ENCODE assay signal across 22 mouse cellular contexts in the genomic region with DNA sequence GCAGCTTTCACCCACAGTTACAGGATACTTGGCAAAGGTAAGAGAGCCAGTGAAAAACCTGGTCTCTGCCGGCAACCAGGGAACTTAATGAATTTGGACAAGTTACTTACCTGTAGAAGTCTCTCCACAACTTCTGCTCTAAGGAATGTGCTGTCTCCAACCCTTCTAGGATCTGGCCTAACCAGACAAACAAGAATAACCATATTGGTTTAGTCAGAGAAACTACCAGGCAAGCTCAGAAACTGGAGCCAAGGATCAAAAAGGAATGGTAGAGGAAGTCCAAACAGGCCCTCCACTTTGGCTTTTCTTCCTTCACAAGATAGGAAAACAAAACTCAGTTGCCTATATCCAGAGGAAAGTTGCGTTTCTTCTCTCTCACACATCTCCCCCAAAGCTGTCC. TPM values are rescaled to one million over a fixed set of nuclear protein-coding genes. Genes with fewer than 3 reads are reported as not detected.
DNase-seq lines count a peak whose midpoint lies in the region; ATAC-seq and TF ChIP-seq lines count a peak whose summit lies in the region.
"Had no signal": no experiment of that assay in that cellular context is flagged by ENCODE, and none has a peak within 500 bp of the region (broad histone marks: within the 10 kb centered on the region; RNA-seq: fewer than 3 reads in every experiment).

No protein-coding gene starts in this region.

- H3K27me3 ChIP-seq in embryonic facial prominence, embryonic 14.5 days (replicated peaks; ENCODE audit: control insufficient read depth, insufficient read depth, low read length) = no peaks in the 10 kb centered on the region
- H3K27me3 ChIP-seq in embryonic facial prominence, embryonic 10.5 days (replicated peaks; ENCODE audit: low read depth, poor library complexity, severe bottlenecking) = no peaks in the 10 kb centered on the region
- H3K27me3 ChIP-seq in limb, embryonic 15.5 days = no peaks in the 10 kb centered on the region
- H3K27me3 ChIP-seq in limb, embryonic 10.5 days (ENCODE audit: low read depth, poor library complexity, severe bottlenecking) = no peaks in the 10 kb centered on the region
- H3K27me3 ChIP-seq in stomach, postnatal 0 days (ENCODE audit: control insufficient read depth, insufficient read depth, low read length) = no peaks in the 10 kb centered on the region
- H3K27me3 ChIP-seq: embryonic facial prominence, embryonic 12.5 days; forebrain, embryonic 12.5 days had no signal

- TF ChIP-seq CTCF in stomach, postnatal 0 days (IDR thresholded peaks at IDR 0.05; ENCODE audit: low read depth) = no peak

- ATAC-seq in embryonic facial prominence, embryonic 14.5 days (ENCODE audit: low read depth) = no peak
- no peak for ATAC-seq in limb, embryonic 15.5 days (ENCODE audit: insufficient number of reproducible peaks, low FRiP score, low TSS enrichment, low read depth)
- ATAC-seq in stomach, postnatal 0 days (ENCODE audit: low FRiP score, low TSS enrichment) = no peak
- ATAC-seq: CD4-positive, CD25-positive, alpha-beta regulatory T cell, adult 4 months; forebrain, embryonic 14.5 days; forebrain, embryonic 16.5 days had no signal

- no peak for TF ChIP-seq EP300 in stomach, postnatal 0 days (optimal IDR thresholded peaks at IDR 0.05)

- H3K4me2 ChIP-seq in embryonic facial prominence, embryonic 14.5 days (ENCODE audit: low read depth, low read length) = no peak overlapping the region
- no peak overlapping the region for H3K4me2 ChIP-seq in limb, embryonic 15.5 days
- no peak overlapping the region for H3K4me2 ChIP-seq in stomach, postnatal 0 days (replicated peaks; ENCODE audit: low read depth)
- H3K4me2 ChIP-seq: embryonic facial prominence, embryonic 12.5 days; forebrain, embryonic 12.5 days had no signal

- H3K4me3 ChIP-seq in embryonic facial prominence, embryonic 14.5 days (ENCODE audit: low read depth, low read length) = no peak overlapping the region
- no peak overlapping the region for H3K4me3 ChIP-seq in embryonic facial prominence, embryonic 10.5 days
- no peak overlapping the region for H3K4me3 ChIP-seq in limb, embryonic 15.5 days
- no peak overlapping the region for H3K4me3 ChIP-seq in limb, embryonic 10.5 days
- H3K4me3 ChIP-seq in stomach, postnatal 0 days (ENCODE audit: low read depth, low read length) = no peak overlapping the region
- H3K4me3 ChIP-seq: embryonic facial prominence, embryonic 12.5 days; forebrain, embryonic 10.5 days; forebrain, embryonic 12.5 days had no signal

- no peaks in the 10 kb centered on the region for H3K4me1 ChIP-seq in embryonic facial prominence, embryonic 14.5 days (ENCODE audit: control insufficient read depth, insufficient read depth, low read length)
- no peaks in the 10 kb centered on the region for H3K4me1 ChIP-seq in embryonic facial prominence, embryonic 10.5 days
- H3K4me1 ChIP-seq in limb, embryonic 15.5 days = no peaks in the 10 kb centered on the region
- no peaks in the 10 kb centered on the region for H3K4me1 ChIP-seq in limb, embryonic 10.5 days
- no peaks in the 10 kb centered on the region for H3K4me1 ChIP-seq in stomach, postnatal 0 days (replicated peaks; ENCODE audit: control insufficient read depth, insufficient read depth)
- H3K4me1 ChIP-seq: embryonic facial prominence, embryonic 12.5 days; forebrain, embryonic 10.5 days; forebrain, embryonic 12.5 days had no signal

- no peaks in the 10 kb centered on the region for H3K9me3 ChIP-seq in embryonic facial prominence, embryonic 14.5 days (ENCODE audit: control insufficient read depth, low read length)
- no peaks in the 10 kb centered on the region for H3K9me3 ChIP-seq in embryonic facial prominence, embryonic 10.5 days
- H3K9me3 ChIP-seq in limb, embryonic 15.5 days = no peaks in the 10 kb centered on the region
- H3K9me3 ChIP-seq in limb, embryonic 10.5 days (replicated peaks) = no peaks in the 10 kb centered on the region
- no peaks in the 10 kb centered on the region for H3K9me3 ChIP-seq in stomach, postnatal 0 days (ENCODE audit: control insufficient read depth, low read length)
- H3K9me3 ChIP-seq: embryonic facial prominence, embryonic 12.5 days; forebrain, embryonic 10.5 days; forebrain, embryonic 12.5 days had no signal

- H3K36me3 ChIP-seq in embryonic facial prominence, embryonic 14.5 days (ENCODE audit: control insufficient read depth, insufficient read depth, low read length) = no peaks in the 10 kb centered on the region
- no peaks in the 10 kb centered on the region for H3K36me3 ChIP-seq in embryonic facial prominence, embryonic 10.5 days (replicated peaks)
- no peaks in the 10 kb centered on the region for H3K36me3 ChIP-seq in limb, embryonic 15.5 days
- H3K36me3 ChIP-seq in limb, embryonic 10.5 days = no peaks in the 10 kb centered on the region
- no peaks in the 10 kb centered on the region for H3K36me3 ChIP-seq in stomach, postnatal 0 days (ENCODE audit: control insufficient read depth, insufficient read depth, low read length)
- H3K36me3 ChIP-seq: embryonic facial prominence, embryonic 12.5 days; forebrain, embryonic 10.5 days; forebrain, embryonic 12.5 days; G1E had no signal

- 81% methylated on average over 2 of the region's 2 CpGs for WGBS in embryonic facial prominence, embryonic 14.5 days
- 86% methylated on average over 2 of the region's 2 CpGs for WGBS in embryonic facial prominence, embryonic 10.5 days
- WGBS in limb, embryonic 15.5 days = 70% methylated on average over 2 of the region's 2 CpGs
- WGBS in limb, embryonic 10.5 days = 85% methylated on average over 2 of the region's 2 CpGs
- 69% methylated on average over 2 of the region's 2 CpGs for WGBS in stomach, postnatal 0 days

- H3K9ac ChIP-seq in embryonic facial prominence, embryonic 14.5 days (ENCODE audit: low read depth, low read length) = no peak overlapping the region
- H3K9ac ChIP-seq in limb, embryonic 15.5 days = no peak overlapping the region
- H3K9ac ChIP-seq in stomach, postnatal 0 days (ENCODE audit: low read length) = no peak overlapping the region
- H3K9ac ChIP-seq: embryonic facial prominence, embryonic 12.5 days; forebrain, embryonic 12.5 days had no signal

- DNase-seq in embryonic facial prominence, embryonic 14.5 days (ENCODE audit: low spot score) = peak; percentile 27
- no peak for DNase-seq in embryonic facial prominence, embryonic 10.5 days (ENCODE audit: low spot score)
- no peak for DNase-seq in limb, embryonic 10.5 days (ENCODE audit: low spot score)
- DNase-seq in fat pad, adult 2 months (ENCODE audit: extremely low read depth, low read depth, low spot score) = peak; percentile 71
- no peak for DNase-seq in stomach, postnatal 0 days (ENCODE audit: low spot score)
- no peak for DNase-seq in spleen, postnatal 4 days (ENCODE audit: low spot score in 2 of 2)
- no peak for DNase-seq in adrenal gland, postnatal 10 days
- DNase-seq: B cell, adult 2 months; cerebellum, adult 11 months; cerebellum, adult 18-20 months; cerebellum, adult 8-10 months; cerebellum, adult 9-11 months; cerebellum, postnatal 36 days; embryo, embryonic 11 days had no signal

- no peak overlapping the region for H3K27ac ChIP-seq in embryonic facial prominence, embryonic 14.5 days (replicated peaks; ENCODE audit: low read depth, low read length)
- no peak overlapping the region for H3K27ac ChIP-seq in embryonic facial prominence, embryonic 10.5 days (replicated peaks)
- H3K27ac ChIP-seq in limb, embryonic 15.5 days = peak overlapping the region; percentile 71
- H3K27ac ChIP-seq in limb, embryonic 10.5 days = no peak overlapping the region
- H3K27ac ChIP-seq in stomach, postnatal 0 days (replicated peaks) = 0 out of 2 replicates have a peak overlapping the region, but pooled peaks have one; percentile 41
- H3K27ac ChIP-seq: embryonic facial prominence, embryonic 12.5 days; forebrain, embryonic 10.5 days; forebrain, embryonic 12.5 days had no signal

RNA-seq across cellular contexts. Expression of gene Nxt1, which starts 41.4 kb away (rescaled TPM):
- polyA plus RNA-seq in embryonic facial prominence, embryonic 14.5 days (2014; fragmentation: Nextera tagmentation; extraction: Ambion mirVana) = 71.1 and 79.9 TPM in 2 replicates
- 142 and 154 TPM in 2 replicates for polyA plus RNA-seq in embryonic facial prominence, embryonic 10.5 days (2016; fragmentation: Nextera tagmentation; extraction: Ambion mirVana)
- 78.0 and 80.2 TPM in 2 replicates for polyA plus RNA-seq in limb, embryonic 15.5 days (2015; fragmentation: Nextera tagmentation; extraction: Ambion mirVana)
- 140 and 146 TPM in 2 replicates for polyA plus RNA-seq in limb, embryonic 10.5 days (2016; fragmentation: Nextera tagmentation; extraction: Ambion mirVana)
- polyA plus RNA-seq in stomach, postnatal 0 days (2015; fragmentation: Nextera tagmentation; extraction: Ambion mirVana) = 54.4 and 57.1 TPM in 2 replicates
- total RNA-seq in adrenal gland, postnatal 10 days (2021) = 10 to 100 TPM; 20.0 to 22.6 TPM

RNA-seq across cellular contexts. Expression of gene Gzf1, which starts 49.8 kb away (rescaled TPM):
- 22.4 and 23.3 TPM in 2 replicates for polyA plus RNA-seq in embryonic facial prominence, embryonic 14.5 days (2014; fragmentation: Nextera tagmentation; extraction: Ambion mirVana)
- polyA plus RNA-seq in embryonic facial prominence, embryonic 10.5 days (2016; fragmentation: Nextera tagmentation; extraction: Ambion mirVana) = 25.6 and 28.1 TPM in 2 replicates
- polyA plus RNA-seq in limb, embryonic 15.5 days (2015; fragmentation: Nextera tagmentation; extraction: Ambion mirVana) = 20.1 and 20.7 TPM in 2 replicates
- 24.3 and 27.7 TPM in 2 replicates for polyA plus RNA-seq in limb, embryonic 10.5 days (2016; fragmentation: Nextera tagmentation; extraction: Ambion mirVana)
- 8.0 and 9.4 TPM in 2 replicates for polyA plus RNA-seq in stomach, postnatal 0 days (2015; fragmentation: Nextera tagmentation; extraction: Ambion mirVana)
- total RNA-seq in adrenal gland, postnatal 10 days (2021) = 10 to 100 TPM; 28.1 to 31.7 TPM

Comparison
In these comparisons a context has a peak if more than half of its experiments do, and no peak if none do; other contexts are left out.
1. DNase-seq: peak in embryonic facial prominence, embryonic 14.5 days (single experiment) and fat pad, adult 2 months (single experiment); none in embryonic facial prominence, embryonic 10.5 days (single experiment), limb, embryonic 10.5 days (single experiment), stomach, postnatal 0 days (single experiment), spleen, postnatal 4 days (0 of 2) and adrenal gland, postnatal 10 days (single experiment).
2. H3K27ac ChIP-seq: peak in limb, embryonic 15.5 days (single experiment) and stomach, postnatal 0 days (single experiment); none in embryonic facial prominence, embryonic 14.5 days (single experiment), embryonic facial prominence, embryonic 10.5 days (single experiment) and limb, embryonic 10.5 days (single experiment).